Mouse (Mus musculus) central nervous system, embryonic 18 days (tissue): ENCODE measurements around the gene Gm10487. TPM values are rescaled to one million over a fixed set of nuclear protein-coding genes. Genes with fewer than 3 reads are reported as not detected.

Experiments
- polyA plus RNA-seq: library from polyadenylated mRNA; depleted of rRNA; stranded (reverse); fragments of >200 nt; gene quantifications from 2 replicates; pipeline ENCODE4 v1.2.3, GENCODE M21; 2012; rRNA removed

Gene Gm10487
- polyA plus RNA-seq = not detected in 2 replicates

GRCm38 (mm10) chrX:30843369-30843768, at the start of gene Gm10487:
Gm10487 (minus strand) TSS chrX:30843469.

